Mouse (Mus musculus) thymus, adult 2 months (tissue): Measurements from ENCODE around the gene Tmem52.

Experiments used
- CTCF ChIP-seq: fragments of 200-500 bp; IDR thresholded peaks from 2 replicates; pipeline ENCODE4 v1.5.1; 2012; ENCODE audit warnings: mild to moderate bottlenecking, control low read depth, low read length, moderate library complexity, borderline replicate concordance; ENCODE audit not compliant: control insufficient read depth, poor library complexity, insufficient read depth; ENCODE audit errors: extremely low read depth
- POLR2A ChIP-seq: fragments of 200-500 bp; IDR thresholded peaks from 2 replicates; pipeline ENCODE4 v1.6.1; 2012; ENCODE audit warnings: mild to moderate bottlenecking, low read length, control low read depth, moderate library complexity; ENCODE audit not compliant: control insufficient read depth, poor library complexity, insufficient read depth; ENCODE audit errors: extremely low read depth

DNA sequence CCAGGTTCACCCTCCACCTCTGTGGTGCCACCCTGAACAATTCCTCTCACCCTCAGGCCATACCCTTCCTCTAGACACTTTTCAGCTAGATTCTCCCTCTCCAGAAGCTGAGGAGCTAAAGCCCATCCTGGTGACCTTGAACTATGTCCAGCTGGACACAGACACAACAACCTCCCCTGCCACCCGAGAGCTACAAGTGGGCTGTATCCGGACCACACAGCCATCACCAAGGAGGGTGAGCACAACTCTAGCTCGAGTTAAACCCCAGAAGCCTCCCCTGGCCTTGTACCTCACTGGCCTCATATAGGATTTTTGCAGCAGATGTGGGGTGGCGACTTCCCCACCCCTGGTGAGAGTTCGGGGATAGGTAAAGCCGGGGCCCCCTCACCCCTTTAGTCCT is 3.3 kb upstream of the Tmem52 start:
- no peak for TF ChIP-seq CTCF
- TF ChIP-seq POLR2A, result no peak
